Mouse (Mus musculus) ovary, adult 18-20 months (tissue): ENCODE measurements around the gene Fam216a.
"Not testable (repeated sequence)": the region's sequence is repeated elsewhere in the genome, so short reads cannot be mapped to it uniquely, and the experiment has no call there.

Experiments
- DNase-seq: peaks from one replicate; pipeline ENCODE4 v3.0.0; 2022; ENCODE audit warnings: low spot score, mixed read lengths

Gene Fam216a

GRCm38 (mm10) chr5:122372192-122372769, at the start of gene Fam216a:
Gene Fam216a (minus strand): TSS chr5:122372364.
- DNase-seq, result peak; percentile 98

GRCm38 (mm10) chr5:122421271-122422068, 49.3 kb upstream of the Fam216a start, which contains the start of gene Anapc7:
Gene Anapc7 (plus strand): TSS chr5:122421693.
- DNase-seq, result no peak

GRCm38 (mm10) chr5:122420676-122421075, 48.5 kb upstream of the Fam216a start:
- not testable (repeated sequence) for DNase-seq

- DNase-seq, result no peak
These were observed 43.3 kb upstream of the Fam216a start for GRCm38 (mm10) chr5:122415465-122415864.

- DNase-seq, result no peak
These were observed 42.2 kb upstream of the Fam216a start for GRCm38 (mm10) chr5:122414351-122414750.

- no peak for DNase-seq
These were observed 40.7 kb upstream of the Fam216a start for GRCm38 (mm10) chr5:122412826-122413225.

GRCm38 (mm10) chr5:122411892-122412291, 39.7 kb upstream of the Fam216a start:
- no peak for DNase-seq

GRCm38 (mm10) chr5:122409692-122410645, 37.8 kb upstream of the Fam216a start:
- no peak for DNase-seq

- DNase-seq, result no peak
These were observed 33.4 kb upstream of the Fam216a start for GRCm38 (mm10) chr5:122405537-122405936.

GRCm38 (mm10) chr5:122403362-122403761, 31.2 kb upstream of the Fam216a start:
- DNase-seq, result no peak

GRCm38 (mm10) chr5:122402772-122403171, 30.6 kb upstream of the Fam216a start:
- no peak for DNase-seq

- no peak for DNase-seq
These were observed 30.0 kb upstream of the Fam216a start for GRCm38 (mm10) chr5:122402160-122402559.

- DNase-seq, result no peak
These were observed 29.1 kb upstream of the Fam216a start for GRCm38 (mm10) chr5:122401303-122401640.

- DNase-seq, result peak; percentile 42
These were observed 28.6 kb upstream of the Fam216a start for GRCm38 (mm10) chr5:122400628-122401302.

GRCm38 (mm10) chr5:122399871-122400270, 27.7 kb upstream of the Fam216a start:
- no peak for DNase-seq

- DNase-seq, result no peak
These were observed 25.3 kb upstream of the Fam216a start for GRCm38 (mm10) chr5:122397495-122397894.

- DNase-seq, result no peak
These were observed 24.6 kb upstream of the Fam216a start for GRCm38 (mm10) chr5:122396791-122397190.

GRCm38 (mm10) chr5:122393887-122394286, 21.7 kb upstream of the Fam216a start:
- no peak for DNase-seq

- no peak for DNase-seq
These were observed 20.3 kb upstream of the Fam216a start for GRCm38 (mm10) chr5:122392227-122393004.

- peak; percentile 75 for DNase-seq
These were observed 19.6 kb upstream of the Fam216a start, which contains the start of gene Arpc3 for GRCm38 (mm10) chr5:122391786-122392180. Gene Arpc3 (plus strand): TSS chr5:122391878.
